Mouse (Mus musculus) kidney, postnatal 0 days (tissue): ENCODE data around the gene Hoxd3. TPM values are rescaled to one million over a fixed set of nuclear protein-coding genes. Genes with fewer than 3 reads are reported as not detected.
A peak's percentile ranks its signal among the peaks of the same experiment; 100 is the strongest.

Source experiments
- ATAC-seq: fragments of 200-750 bp; cut with Nextera tagmentation; replicated peaks from 2 replicates; pipeline ENCODE4 v1.8.0; 2017; ENCODE audit warnings: low read depth, moderate number of reproducible peaks, moderate TSS enrichment, moderate library complexity; ENCODE audit not compliant: low FRiP score
- DNase-seq: peaks from one replicate; pipeline ENCODE4 v3.0.0-alpha.2; 2016; ENCODE audit warnings: low spot score
- H3K27ac ChIP-seq: fragments of 300-500 bp; sonication (generic); 2 replicates; pipeline ENCODE4 v1.5.1; 2014; ENCODE audit warnings: mild to moderate bottlenecking
- H3K27me3 ChIP-seq: fragments of 300-500 bp; sonication (generic); 2 replicates; pipeline ENCODE4 v1.6.1; 2014; ENCODE audit warnings: low read length, mixed read lengths; ENCODE audit not compliant: insufficient read depth
- H3K36me3 ChIP-seq: fragments of 300-500 bp; sonication (generic); 2 replicates; pipeline ENCODE4 v1.6.1; 2014; ENCODE audit warnings: low read length, mixed read lengths; ENCODE audit not compliant: insufficient read depth
- H3K4me1 ChIP-seq: fragments of 300-500 bp; sonication (generic); replicated peaks from 2 replicates; pipeline ENCODE4 v1.6.1; 2014; ENCODE audit warnings: antibody characterized with exemption, low read length, mixed read lengths; ENCODE audit not compliant: insufficient read depth
- H3K4me2 ChIP-seq: fragments of 300-500 bp; sonication (generic); 2 replicates; pipeline ENCODE4 v1.6.1; 2014; ENCODE audit warnings: mild to moderate bottlenecking, low read length, moderate library complexity, mixed read lengths
- H3K4me3 ChIP-seq: fragments of 300-500 bp; sonication (generic); replicated peaks from 2 replicates; pipeline ENCODE4 v1.5.1; 2014; ENCODE audit warnings: low read depth, low read length
- H3K9ac ChIP-seq: fragments of 300-500 bp; sonication (generic); 2 replicates; pipeline ENCODE4 v1.6.1; 2014; ENCODE audit warnings: low read depth, low read length
- H3K9me3 ChIP-seq: fragments of 300-500 bp; sonication (generic); replicated peaks from 2 replicates; pipeline ENCODE4 v1.6.1; 2016; ENCODE audit warnings: low read length, inconsistent platforms, mixed read lengths
- CTCF ChIP-seq: IDR thresholded peaks from 2 replicates; pipeline ENCODE4 v1.5.1; 2016; ENCODE audit warnings: antibody characterized with exemption, low read depth, mild to moderate bottlenecking, moderate library complexity
- WGBS: fragments of 180-500 bp; shearing (Covaris S2); extraction: QIAGEN DNeasy Blood & Tissue Kit; methylation state at CpG from one replicate; pipeline ENCODE4 v1.1.7; 2014; 5-methylcytosine and 5-hydroxymethylcytosine counted together
- polyA plus RNA-seq: library from polyadenylated mRNA; unstranded; fragments of >200 nt; fragmentation: Nextera tagmentation; extraction: Ambion mirVana; gene quantifications from 2 replicates; pipeline ENCODE4 v1.2.1, GENCODE M21; 2015

Hoxd3 gene
- polyA plus RNA-seq, 1 experiment from 2014 or later: 8.0 TPM

DNA sequence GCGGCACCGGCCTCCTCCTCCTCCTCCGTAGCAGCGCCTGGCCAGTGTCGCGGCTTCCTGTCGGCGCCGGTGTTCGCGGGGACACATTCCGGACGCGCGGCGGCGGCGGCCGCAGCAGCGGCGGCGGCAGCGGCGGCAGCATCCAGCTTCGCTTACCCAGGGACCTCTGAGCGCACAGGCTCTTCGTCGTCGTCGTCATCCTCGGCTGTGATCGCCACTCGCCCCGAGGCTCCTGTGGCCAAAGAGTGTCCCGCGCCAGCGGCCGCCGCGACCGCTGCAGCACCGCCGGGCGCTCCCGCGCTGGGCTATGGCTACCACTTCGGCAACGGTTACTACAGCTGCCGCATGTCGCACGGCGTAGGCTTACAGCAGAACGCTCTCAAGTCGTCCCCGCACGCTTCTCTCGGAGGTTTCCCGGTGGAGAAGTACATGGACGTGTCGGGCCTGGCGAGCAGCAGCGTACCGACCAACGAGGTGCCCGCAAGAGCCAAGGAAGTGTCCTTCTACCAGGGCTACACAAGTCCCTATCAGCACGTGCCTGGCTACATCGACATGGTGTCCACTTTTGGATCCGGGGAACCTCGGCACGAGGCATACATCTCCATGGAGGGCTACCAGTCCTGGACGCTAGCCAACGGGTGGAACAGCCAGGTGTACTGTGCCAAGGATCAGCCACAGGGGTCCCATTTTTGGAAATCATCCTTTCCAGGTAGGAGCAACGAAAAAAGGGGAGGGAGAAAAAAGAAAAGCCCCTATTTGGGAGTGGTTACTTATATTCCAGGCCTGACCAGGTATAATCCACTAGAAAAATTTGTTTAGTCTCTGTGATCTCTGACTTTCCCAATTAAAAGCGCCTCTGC is 43.1 kb upstream of the Hoxd3 start:
- TF ChIP-seq CTCF: no peak
- no peak for DNase-seq

DNA sequence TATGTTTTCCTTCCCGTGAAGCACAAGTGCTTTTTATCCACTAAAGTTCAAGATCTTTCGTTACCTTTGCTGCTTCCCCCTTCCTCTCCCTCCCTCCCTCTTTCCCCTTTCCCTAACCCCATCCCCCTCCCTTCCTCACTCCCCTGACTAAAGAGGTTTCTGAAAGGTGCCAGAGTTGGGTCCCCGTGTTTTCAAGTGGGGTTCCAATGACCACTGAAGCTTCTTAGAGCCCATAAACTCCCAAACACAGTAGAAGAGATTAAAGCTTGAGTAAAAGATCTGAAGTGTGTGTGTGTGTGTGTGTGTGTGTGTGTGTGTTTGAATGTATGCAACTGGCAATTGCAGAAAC is 42.5 kb upstream of the Hoxd3 start:
- H3K4me2 ChIP-seq: no peak overlapping the region
- H3K36me3 ChIP-seq: no peaks in the 10 kb centered on the region
- no peak overlapping the region for H3K27ac ChIP-seq
- H3K9ac ChIP-seq: no peak overlapping the region
- ATAC-seq (no peak), DNase-seq (no peak)
- no peak overlapping the region for H3K4me3 ChIP-seq
- H3K4me1 ChIP-seq: peaks cover 20% of the 10 kb centered on the region
- no peak for TF ChIP-seq CTCF
- H3K27me3 ChIP-seq: peaks cover 81% of the 10 kb centered on the region
- WGBS: 0% methylated on average over 3 of the region's 3 CpGs
- no peaks in the 10 kb centered on the region for H3K9me3 ChIP-seq

More for the DNA sequence above, 43.1 kb upstream of the Hoxd3 start:
- peaks cover 14% of the 10 kb centered on the region for H3K4me1 ChIP-seq
- H3K36me3 ChIP-seq: no peaks in the 10 kb centered on the region
- H3K27me3 ChIP-seq: peaks cover 81% of the 10 kb centered on the region
- peak overlapping the region; percentile 77 for H3K4me2 ChIP-seq
- H3K9me3 ChIP-seq: no peaks in the 10 kb centered on the region
- peak overlapping the region; percentile 35; the same call in 1 of the 2 replicates for H3K9ac ChIP-seq
- H3K4me3 ChIP-seq: peak overlapping the region; percentile 42
- under 1% methylated on average over 72 of the region's 74 CpGs for WGBS
- ATAC-seq: no peak; the same call in 1 of the 2 replicates
- H3K27ac ChIP-seq: no peak overlapping the region

DNA sequence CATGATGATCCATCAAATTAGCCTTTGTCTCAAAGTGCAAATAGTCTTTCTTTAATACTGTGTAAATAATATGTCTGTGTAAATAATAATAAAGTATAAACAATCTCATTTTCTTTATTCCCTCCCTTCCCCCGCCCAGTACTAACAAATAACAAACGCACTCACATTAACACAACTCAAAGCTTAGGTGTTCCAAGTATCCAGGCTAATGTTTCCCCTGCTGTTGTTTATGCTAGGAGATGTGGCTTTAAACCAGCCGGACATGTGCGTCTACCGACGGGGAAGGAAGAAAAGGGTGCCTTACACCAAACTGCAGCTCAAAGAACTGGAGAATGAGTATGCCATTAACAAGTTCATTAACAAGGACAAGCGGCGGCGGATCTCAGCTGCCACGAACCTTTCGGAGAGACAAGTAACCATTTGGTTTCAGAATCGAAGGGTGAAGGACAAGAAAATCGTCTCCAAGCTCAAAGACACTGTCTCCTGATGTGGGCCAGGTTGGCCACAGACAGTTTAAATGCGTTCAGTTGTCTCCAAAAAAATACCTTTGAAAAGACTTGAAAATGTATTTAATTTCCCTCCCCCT is 42.0 kb upstream of the Hoxd3 start:
- Histone ChIP-seq H3K36me3 (no peaks in the 10 kb centered on the region), H3K27me3 (peaks cover 76% of the 10 kb centered on the region), H3K9ac (no peak overlapping the region), H3K4me3 (no peak overlapping the region), H3K9me3 (no peaks in the 10 kb centered on the region), H3K4me2 (no peak overlapping the region), H3K27ac (no peak overlapping the region), H3K4me1 (peaks cover 20% of the 10 kb centered on the region)
- DNase-seq (no peak), ATAC-seq (no peak)
- no peak for TF ChIP-seq CTCF
- 5% methylated on average over 14 of the region's 14 CpGs for WGBS

DNA sequence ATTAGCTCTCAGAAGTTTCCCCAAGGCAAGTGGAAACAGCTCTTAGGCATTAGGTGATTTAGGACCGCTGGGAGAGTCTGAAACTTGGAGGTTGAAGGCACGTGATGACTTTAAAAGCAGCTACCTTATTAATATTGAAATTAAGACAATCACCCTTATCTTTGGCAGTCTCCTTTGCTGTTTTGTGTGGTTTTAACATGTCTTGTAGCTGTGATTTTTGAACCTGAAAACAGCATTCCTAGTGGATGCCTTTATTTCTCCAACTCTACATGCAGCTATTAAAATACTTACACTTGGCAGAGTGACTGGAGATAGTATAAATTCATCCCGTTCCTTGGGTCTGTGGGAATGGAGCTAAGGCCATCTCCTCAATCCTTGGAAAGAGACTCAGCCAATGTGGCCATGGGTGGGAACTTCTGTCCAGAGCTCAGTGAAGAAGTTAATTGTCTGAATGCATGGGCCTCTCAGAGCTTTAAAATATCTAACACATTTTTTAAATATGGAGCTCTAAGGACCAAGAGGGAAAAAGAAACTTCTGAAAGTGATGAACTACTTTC is 41.0 kb upstream of the Hoxd3 start:
- H3K4me1 ChIP-seq: peaks cover 24% of the 10 kb centered on the region
- H3K9me3 ChIP-seq: no peaks in the 10 kb centered on the region
- no peaks in the 10 kb centered on the region for H3K36me3 ChIP-seq
- no peak overlapping the region for H3K9ac ChIP-seq
- no peak for TF ChIP-seq CTCF
- ATAC-seq: no peak
- no peak overlapping the region for H3K4me3 ChIP-seq
- DNase-seq: no peak
- H3K27me3 ChIP-seq: peaks cover 69% of the 10 kb centered on the region
- no peak overlapping the region for H3K4me2 ChIP-seq
- 12% methylated on average over 3 of the region's 3 CpGs for WGBS
- H3K27ac ChIP-seq: no peak overlapping the region

DNA sequence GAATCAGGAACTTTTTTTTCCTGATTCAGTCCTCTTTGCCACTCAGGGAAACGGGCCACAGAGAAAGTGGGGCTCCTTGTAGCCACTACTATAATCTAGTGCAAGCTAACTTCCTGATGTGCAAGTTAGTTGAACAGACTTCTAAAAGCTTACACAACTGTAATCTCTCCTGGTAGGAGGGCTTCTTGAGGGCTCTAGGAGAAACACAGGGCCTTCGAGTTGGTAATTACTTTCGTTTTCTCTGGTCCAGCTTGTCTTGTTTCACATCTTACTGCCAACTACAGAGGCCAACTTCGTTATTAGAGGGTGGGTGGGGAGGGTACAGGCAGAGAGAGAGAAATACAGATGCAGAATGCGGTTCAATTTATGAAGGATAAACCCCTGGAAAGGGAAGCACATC is 39.9 kb upstream of the Hoxd3 start:
- Histone ChIP-seq H3K36me3 (no peaks in the 10 kb centered on the region), H3K9ac (no peak overlapping the region), H3K4me2 (no peak overlapping the region), H3K27ac (no peak overlapping the region), H3K4me3 (no peak overlapping the region), H3K9me3 (no peaks in the 10 kb centered on the region), H3K4me1 (peaks cover 29% of the 10 kb centered on the region), H3K27me3 (peaks cover 61% of the 10 kb centered on the region)
- no peak for TF ChIP-seq CTCF
- no peak for ATAC-seq
- WGBS: 44% methylated on average over 5 of the region's 5 CpGs
- DNase-seq: no peak

DNA sequence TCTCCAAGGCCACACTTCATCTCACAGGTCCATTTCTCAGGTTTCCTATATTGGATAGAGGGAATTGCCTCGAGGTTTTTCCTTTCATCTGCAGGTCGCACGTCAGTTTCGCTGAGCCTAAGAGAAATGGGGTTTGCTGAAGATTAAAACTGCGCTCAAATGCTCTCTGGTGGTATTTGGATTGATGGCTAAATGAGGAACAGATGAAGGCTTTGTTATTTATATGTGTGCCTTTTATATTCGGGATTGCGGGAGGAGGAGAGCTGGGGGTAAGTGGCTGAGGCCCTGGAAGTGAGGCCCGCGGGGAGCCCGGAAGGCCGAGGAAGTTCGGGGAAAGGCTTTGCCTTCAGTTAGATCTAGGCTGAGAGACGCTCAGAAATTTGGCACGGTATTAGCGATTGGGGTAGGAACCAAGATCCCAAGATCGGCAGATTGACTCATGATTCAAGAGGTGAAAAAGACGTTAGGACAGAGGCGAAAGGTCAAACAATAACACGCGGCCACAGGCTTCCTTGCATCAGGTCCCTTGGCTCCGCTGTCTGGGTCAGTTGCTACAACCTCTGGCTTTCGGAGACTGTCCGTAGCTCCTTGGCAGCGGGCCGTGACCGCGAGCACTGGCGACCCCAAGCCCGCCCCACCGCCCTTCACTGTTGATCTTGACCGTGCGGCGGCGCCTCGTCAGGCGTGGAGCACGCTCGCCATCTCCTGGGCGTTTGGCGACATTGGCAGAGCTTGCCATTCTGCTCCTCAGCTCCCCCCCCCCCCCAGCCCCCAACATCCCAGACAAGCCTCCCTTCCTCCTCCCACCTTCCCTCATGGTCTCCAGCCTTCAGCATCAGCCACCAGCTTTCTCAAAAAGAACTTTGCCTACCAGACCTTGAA is 39.0 kb upstream of the Hoxd3 start:
- peak; percentile 29; the same call in 1 of the 2 replicates for ATAC-seq

More for the DNA sequence above, 39.0 kb upstream of the Hoxd3 start:
- DNase-seq: peak; percentile 83
- H3K27me3 ChIP-seq: peaks cover 58% of the 10 kb centered on the region
- H3K9me3 ChIP-seq: no peaks in the 10 kb centered on the region
- no peak overlapping the region for H3K9ac ChIP-seq
- peak overlapping the region; percentile 58 for H3K4me2 ChIP-seq
- H3K27ac ChIP-seq: no peak overlapping the region
- H3K36me3 ChIP-seq: no peaks in the 10 kb centered on the region
- H3K4me3 ChIP-seq: peak overlapping the region; percentile 23
- 10% methylated on average over 40 of the region's 40 CpGs for WGBS
- peaks cover 29% of the 10 kb centered on the region for H3K4me1 ChIP-seq
- TF ChIP-seq CTCF: peak; percentile 80
